Mouse (Mus musculus) CH12.LX (cell line): ENCODE data around the gene Taf15.

Experiments used
- CTCF ChIP-seq, 2 experiments: IDR thresholded peaks in 1 of 2; conservative IDR thresholded peaks in 1 of 2; 2 replicates each; pipeline ENCODE4 v1.5.1; 2011 to 2012; ENCODE audit warnings: low read depth in 2 of 2, low read length in 2 of 2, improper control_type of control experiment in 1 of 2, inconsistent platforms in 1 of 2, mild to moderate bottlenecking in 1 of 2, moderate library complexity in 1 of 2
- E2F4 ChIP-seq: IDR thresholded peaks from 2 replicates; pipeline ENCODE4 v1.6.1; 2011; ENCODE audit warnings: low read depth, low read length, improper control_type of control experiment; ENCODE audit not compliant: insufficient replicate concordance
- EP300 ChIP-seq: IDR thresholded peaks from 2 replicates; pipeline ENCODE4 v1.6.1; 2011; ENCODE audit warnings: low read length, improper control_type of control experiment
- IRF4 ChIP-seq: IDR thresholded peaks from 2 replicates; pipeline ENCODE4 v1.6.1; 2014; ENCODE audit warnings: low read depth, mild to moderate bottlenecking, inconsistent platforms, low read length, improper control_type of control experiment
- JUND ChIP-seq: conservative IDR thresholded peaks from 2 replicates; pipeline ENCODE4 v1.6.1; 2011; ENCODE audit warnings: low read depth, low read length, improper control_type of control experiment
- MYC ChIP-seq: IDR thresholded peaks from 2 replicates; pipeline ENCODE4 v1.6.1; 2011; ENCODE audit warnings: low read depth, mild to moderate bottlenecking, improper control_type of control experiment, low read length
- POLR2A ChIP-seq: IDR thresholded peaks from 2 replicates; pipeline ENCODE4 v1.6.1; 2011; ENCODE audit warnings: low read depth, mild to moderate bottlenecking, improper control_type of control experiment, low read length

GRCm38 (mm10) chr11:83491488-83491887 lies 18.6 kb downstream of the Taf15 start:
- TF ChIP-seq CTCF (conservative IDR thresholded peaks at IDR 0.05 in 1 of 2, IDR thresholded peaks at IDR 0.05 in 1 of 2; ENCODE audit: low read depth in 2 of 2, low read length in 2 of 2) (peak; percentile 20 to 57; a peak in 2 of 4 replicates), JUND (no peak), EP300 (no peak), MYC (no peak), POLR2A (no peak), IRF4 (no peak), E2F4 (no peak)
